Mouse (Mus musculus): ENCODE measurements around the gene Ctnnbl1. TPM values are rescaled to one million over a fixed set of nuclear protein-coding genes. Genes with fewer than 3 reads are reported as not detected.
A peak's percentile ranks its signal among the peaks of the same experiment; 100 is the strongest.

The Ctnnbl1 gene
- polyA plus RNA-seq, 1 experiment from 2014 or later, result 67.8 TPM

GRCm38 (mm10) chr2:157792840-157793552, 55.8 kb downstream of the Ctnnbl1 start:
- no peak for DNase-seq (ENCODE audit: low spot score)

GRCm38 (mm10) chr2:157793851-157794332, 56.7 kb downstream of the Ctnnbl1 start:
- no peak for DNase-seq (ENCODE audit: low spot score)

DNA sequence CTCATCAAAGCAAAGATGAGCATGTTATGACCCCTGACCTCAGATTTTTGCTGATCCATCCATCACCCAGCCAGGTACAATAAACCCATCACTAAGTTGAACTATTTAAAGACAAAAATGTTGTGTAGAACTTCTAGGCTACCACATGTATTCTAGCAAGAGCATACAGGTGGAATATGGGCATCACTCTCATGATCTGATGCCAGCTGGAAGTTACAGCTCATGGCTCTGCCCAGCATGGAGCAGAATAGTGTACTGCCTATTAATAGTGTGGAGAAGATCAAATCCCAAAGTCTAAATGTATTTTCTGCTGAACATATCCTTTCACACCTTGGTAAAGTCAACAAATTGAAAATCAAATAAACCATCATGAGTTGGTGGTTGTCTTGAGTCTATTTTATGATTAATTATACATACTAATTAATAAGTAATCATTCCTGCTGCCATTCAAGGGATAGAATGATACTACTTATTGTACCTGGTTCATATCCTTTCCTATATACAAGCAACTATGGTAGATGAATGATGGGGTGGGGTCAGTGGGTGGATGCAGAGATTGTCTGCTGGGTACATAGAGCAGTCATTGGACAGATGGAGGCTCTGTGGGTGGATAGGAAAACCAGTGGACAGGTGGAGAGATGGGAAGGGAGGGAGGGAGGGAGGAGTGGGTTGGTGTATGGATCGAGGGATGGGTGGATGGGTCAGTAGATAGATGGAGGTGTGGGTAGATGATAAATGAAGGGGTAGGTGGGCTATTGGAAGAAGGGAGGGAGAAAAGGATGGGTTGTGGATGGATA, 58.6 kb downstream of the Ctnnbl1 start:
- DNase-seq (ENCODE audit: low spot score), result no peak

DNA sequence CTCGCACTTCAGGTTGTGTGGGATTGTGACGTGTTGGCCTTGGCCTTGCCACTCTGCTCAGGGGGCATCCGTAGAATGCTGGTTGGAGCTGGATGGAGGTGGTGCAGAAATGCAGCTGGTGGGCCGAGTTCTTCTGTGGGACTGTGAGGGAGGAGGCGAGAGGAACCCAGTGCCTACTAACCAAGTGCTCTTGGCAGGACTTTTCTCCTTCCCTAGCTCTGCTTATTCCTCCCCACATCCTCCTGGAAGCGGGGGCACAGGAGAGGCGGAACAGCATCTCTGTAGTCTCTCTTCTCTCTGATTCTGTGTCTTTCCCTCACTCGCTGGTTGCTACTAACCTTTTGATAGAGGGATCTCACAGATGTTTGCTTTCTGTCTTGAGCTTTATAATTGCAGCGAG, 62.3 kb downstream of the Ctnnbl1 start:
- DNase-seq (ENCODE audit: low spot score), result no peak

- no peak for DNase-seq (ENCODE audit: low spot score)
Observed at GRCm38 (mm10) chr2:157800288-157800687, 63.1 kb downstream of the Ctnnbl1 start.

- no peak for DNase-seq (ENCODE audit: low spot score)
Observed at GRCm38 (mm10) chr2:157800746-157801501, 63.7 kb downstream of the Ctnnbl1 start.

DNA sequence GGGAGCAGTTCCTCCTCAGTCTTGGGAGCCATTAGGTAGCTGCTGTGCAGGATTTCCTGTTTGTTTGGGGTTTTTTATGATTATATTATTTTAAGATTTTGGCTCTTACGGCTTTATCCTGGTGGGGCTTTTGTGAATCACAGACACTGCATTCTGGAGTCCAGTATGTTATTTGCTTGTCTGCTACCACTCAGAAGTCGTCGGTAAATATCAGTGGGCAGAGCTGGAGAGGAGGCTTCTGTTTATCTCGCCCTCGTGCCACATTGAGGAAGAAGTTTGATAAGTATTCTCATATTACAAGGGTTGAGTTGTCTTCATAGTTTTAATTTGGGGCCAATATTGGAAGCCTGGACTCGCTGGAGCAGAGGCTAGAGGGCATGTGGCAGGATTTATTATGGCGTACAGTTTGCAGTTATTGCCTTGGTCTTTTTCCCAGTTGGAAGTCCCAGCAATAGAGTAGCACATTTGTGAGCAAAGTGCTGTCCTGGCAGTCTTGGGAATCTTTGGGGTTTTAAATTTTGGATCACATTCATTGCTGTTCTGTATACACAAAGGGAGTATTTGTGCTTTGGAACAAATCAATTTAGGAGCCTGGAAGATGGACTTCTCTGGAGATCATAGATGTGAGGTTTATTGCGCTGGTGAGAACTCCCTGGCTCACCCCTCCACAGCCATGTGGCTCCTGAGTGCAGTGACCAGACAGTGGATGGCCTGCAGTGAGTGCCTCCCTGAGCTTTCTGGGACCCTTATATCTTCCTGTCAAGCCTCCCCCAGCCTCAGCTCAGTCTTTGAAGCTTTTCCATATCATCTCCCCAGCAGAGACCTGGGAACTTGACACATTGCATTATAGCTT, 64.5 kb downstream of the Ctnnbl1 start:
- no peak for DNase-seq (ENCODE audit: low spot score)

DNA sequence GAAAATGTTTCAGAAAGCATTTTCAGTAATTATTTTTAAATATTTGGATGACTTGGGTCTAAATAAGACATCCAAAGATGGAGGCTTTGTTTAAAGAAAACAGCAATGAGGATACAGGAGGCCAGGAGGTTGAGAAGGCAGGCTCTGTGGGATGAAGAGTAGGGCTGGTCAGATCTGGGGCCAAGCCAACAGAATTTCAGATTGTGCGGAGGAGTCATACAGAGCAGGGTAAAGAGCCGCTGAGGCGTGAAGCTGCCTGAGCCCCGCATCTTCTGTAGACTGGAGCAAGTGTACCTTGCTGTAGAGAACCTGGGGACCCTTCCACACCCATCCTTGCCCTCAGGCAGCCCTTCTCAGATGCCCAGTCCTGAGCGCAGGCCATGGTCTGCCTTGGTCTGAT, 65.5 kb downstream of the Ctnnbl1 start:
- DNase-seq (ENCODE audit: low spot score), result no peak

GRCm38 (mm10) chr2:157804388-157804787, 67.2 kb downstream of the Ctnnbl1 start:
- no peak for DNase-seq (ENCODE audit: low spot score)

- DNase-seq (ENCODE audit: low spot score), result no peak
Observed at GRCm38 (mm10) chr2:157805091-157805490, 67.9 kb downstream of the Ctnnbl1 start.

- peak; percentile 65 for DNase-seq (ENCODE audit: low spot score)
Observed at GRCm38 (mm10) chr2:157807076-157807475, 69.9 kb downstream of the Ctnnbl1 start.

DNA sequence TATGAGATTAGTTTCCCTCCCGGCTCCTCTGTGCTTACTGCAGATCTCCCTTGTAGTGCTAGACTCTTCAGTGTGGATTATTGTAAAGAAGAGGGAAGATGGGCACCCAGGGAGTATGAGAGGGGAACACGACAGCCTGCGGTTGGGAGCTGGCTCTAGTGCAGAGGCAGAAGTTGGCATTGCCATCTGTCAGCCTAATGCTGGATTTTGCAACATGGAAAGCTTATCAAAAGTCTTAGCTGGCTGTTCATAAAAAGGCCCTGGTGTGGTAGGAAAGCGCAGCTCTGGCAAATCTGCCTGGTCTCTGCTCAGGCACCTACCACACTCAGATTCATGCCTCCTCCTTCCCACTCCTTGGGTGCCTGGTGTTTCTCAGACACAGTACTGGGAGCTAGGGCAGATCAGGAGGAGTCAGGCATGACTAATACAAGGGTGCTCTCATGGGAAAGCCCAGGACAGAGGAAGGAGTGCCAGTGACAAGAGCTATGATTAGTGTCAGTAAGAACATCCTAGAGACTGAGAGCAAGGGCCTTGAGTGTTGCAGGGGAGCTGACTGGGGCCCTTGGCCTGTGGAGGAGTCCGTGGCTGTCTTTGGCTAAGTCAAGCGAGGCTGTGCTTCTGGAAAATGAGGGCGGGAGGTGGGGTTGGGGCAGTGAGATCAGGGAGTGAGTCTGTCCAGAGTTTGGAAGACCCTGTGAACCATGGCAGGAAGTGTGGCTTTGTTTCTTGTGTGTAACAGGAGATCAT, 70.6 kb downstream of the Ctnnbl1 start:
- peak; percentile 38 for DNase-seq (ENCODE audit: low spot score)

GRCm38 (mm10) chr2:157808368-157808923, 71.2 kb downstream of the Ctnnbl1 start:
- peak; percentile 38 for DNase-seq (ENCODE audit: low spot score)

DNA sequence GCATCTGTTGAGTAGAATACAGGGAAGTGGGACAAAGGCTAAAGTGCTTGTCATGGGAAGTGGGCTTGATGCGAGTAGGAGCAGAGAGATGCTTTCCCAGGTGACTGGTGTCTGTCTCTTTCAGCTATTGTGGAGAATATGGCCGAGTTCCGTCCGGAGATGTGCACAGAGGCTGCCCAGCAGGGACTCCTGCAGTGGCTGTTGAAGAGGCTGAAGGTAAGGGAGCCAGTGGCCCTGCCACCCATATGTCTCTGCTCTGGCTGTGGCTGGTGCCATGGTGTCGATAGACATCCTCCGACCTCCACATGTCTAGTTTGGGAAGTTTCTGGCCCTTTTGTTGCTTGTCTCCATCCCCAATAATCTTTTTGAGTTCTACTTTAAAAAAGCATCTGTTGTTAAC, 72.1 kb downstream of the Ctnnbl1 start:
- DNase-seq (ENCODE audit: low spot score), result no peak

DNA sequence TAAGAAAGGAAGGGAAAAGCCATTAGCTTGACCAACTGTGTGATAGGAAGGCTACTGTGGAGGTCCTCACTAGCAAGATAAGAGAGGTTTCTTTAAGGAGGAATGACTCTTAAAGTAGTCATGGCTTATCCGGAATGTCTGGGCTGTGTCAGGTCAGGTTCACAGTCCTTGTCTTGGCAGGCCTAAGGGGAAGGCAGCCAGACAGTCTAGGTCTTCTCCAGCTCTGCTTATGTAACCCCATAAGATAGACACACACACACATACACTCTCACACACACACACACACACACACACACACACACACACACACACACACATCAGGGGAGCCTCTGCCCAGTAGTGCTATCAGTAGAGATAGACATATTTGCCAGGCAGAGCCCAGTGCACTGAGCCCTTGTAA, 73.5 kb downstream of the Ctnnbl1 start:
- no peak for DNase-seq (ENCODE audit: low spot score)

DNA sequence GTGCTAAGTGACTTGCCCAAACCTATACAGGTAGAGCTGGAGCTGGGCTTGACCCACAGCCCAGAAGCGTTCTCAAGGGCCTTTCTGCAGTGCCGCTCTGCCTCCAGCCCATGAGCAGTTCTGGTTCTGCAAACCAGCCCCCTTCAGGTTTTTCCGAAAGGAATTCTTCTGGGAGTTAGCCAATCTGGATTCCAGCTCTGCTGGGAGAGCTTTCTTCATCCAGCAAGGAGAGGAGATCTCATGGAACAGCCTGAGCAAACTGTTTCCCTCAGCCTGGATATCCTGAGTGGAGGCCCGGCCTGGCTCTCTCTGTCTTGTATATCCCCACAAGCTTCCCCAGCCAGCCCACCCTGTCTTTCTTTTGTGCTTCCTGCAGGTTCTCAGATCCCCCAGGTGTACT, 75.9 kb downstream of the Ctnnbl1 start:
- no peak for DNase-seq (ENCODE audit: low spot score)

GRCm38 (mm10) chr2:157814116-157814964, 77.1 kb downstream of the Ctnnbl1 start:
- no peak for DNase-seq (ENCODE audit: low spot score)

GRCm38 (mm10) chr2:157814965-157815283, 77.7 kb downstream of the Ctnnbl1 start:
- DNase-seq (ENCODE audit: low spot score), result no peak

- DNase-seq (ENCODE audit: low spot score), result no peak
Observed at GRCm38 (mm10) chr2:157817672-157818071, 80.5 kb downstream of the Ctnnbl1 start.
